Mouse (Mus musculus): ENCODE data around the gene A930033H14Rik. TPM values are rescaled to one million over a fixed set of nuclear protein-coding genes. Genes with fewer than 3 reads are reported as not detected.

The A930033H14Rik gene
- polyA plus RNA-seq, 2 experiments = 3.2 to 4.2 TPM

DNA sequence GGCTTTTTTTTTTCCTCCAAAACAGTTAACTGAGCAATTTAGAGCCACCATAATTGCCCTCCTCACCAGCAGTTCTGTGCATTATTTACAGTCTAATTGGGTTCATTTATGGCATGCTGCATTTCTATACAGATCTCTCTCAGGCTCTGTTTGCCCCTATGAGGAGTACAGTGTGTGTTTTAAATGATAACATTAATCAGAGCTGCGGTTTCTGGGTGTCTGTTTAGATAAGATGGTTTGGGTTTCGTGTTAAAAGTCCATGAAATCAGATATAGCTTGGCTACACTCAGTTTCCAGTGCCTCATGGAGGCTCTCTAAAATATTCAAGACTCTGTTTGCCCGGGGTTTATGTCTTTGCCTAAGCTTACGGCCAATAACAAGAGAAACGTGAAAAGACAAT is 42.7 kb upstream of the A930033H14Rik start:
- TF ChIP-seq POLR2A (IDR thresholded peaks at IDR 0.05; ENCODE audit: borderline replicate concordance, extremely low read depth, insufficient read depth, insufficient read length) = no peak
- Histone ChIP-seq H3K9me3 (ENCODE audit: control insufficient read depth, low read length) (no peaks in the 10 kb centered on the region), H3K4me2 (replicated peaks; ENCODE audit: low read depth, low read length, severe bottlenecking) (no peak overlapping the region), H3K27me3 (ENCODE audit: control insufficient read depth, insufficient read depth, low read length) (no peaks in the 10 kb centered on the region), H3K4me3 (replicated peaks; ENCODE audit: low read length) (no peak overlapping the region), H3K9ac (ENCODE audit: low read depth, low read length, severe bottlenecking) (no peak overlapping the region), H3K4me1 (ENCODE audit: control insufficient read depth, insufficient read depth, low read length) (peaks cover 25% of the 10 kb centered on the region), H3K36me3 (ENCODE audit: control insufficient read depth, insufficient read depth, low read length) (peaks cover 20% of the 10 kb centered on the region), H3K27ac (replicated peaks; ENCODE audit: low read depth, low read length) (no peak overlapping the region)
- 53% methylated on average over 5 of the region's 5 CpGs for WGBS
- ATAC-seq (ENCODE audit: low FRiP score, low read depth) (no peak), DNase-seq (ENCODE audit: low spot score) (no peak)

DNA sequence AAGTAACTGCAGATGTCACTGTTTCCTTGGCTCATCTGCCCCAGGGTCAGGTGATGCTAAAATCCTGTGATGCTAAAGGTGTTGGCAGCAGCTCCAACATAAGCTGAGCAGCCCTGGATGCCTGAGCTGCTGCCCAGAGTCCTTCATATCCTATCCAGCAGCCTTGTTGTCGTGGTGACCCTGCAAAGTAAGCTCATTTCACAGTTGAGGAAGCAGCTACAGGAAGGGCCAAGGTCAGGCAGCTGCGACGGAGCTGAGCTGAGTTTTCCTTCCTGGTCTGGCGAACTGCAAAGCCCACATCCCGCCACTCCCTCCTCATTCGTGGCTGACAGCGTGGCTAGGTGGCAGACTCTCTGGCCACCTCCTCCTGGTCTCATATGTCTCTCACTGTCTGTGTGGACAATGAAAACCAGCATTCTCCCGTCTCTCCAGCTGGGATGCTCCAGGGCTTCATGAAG is 41.5 kb upstream of the A930033H14Rik start:
- H3K27ac ChIP-seq (replicated peaks; ENCODE audit: low read depth, low read length) = peak overlapping the region; percentile 70; the same call in 1 of the 2 replicates
- H3K4me3 ChIP-seq (replicated peaks; ENCODE audit: low read length) = no peak overlapping the region
- H3K9ac ChIP-seq (ENCODE audit: low read depth, low read length, severe bottlenecking) = no peak overlapping the region
- ATAC-seq (ENCODE audit: low FRiP score, low read depth) (no peak), DNase-seq (ENCODE audit: low spot score) (peak; percentile 15)
- no peaks in the 10 kb centered on the region for H3K27me3 ChIP-seq (ENCODE audit: control insufficient read depth, insufficient read depth, low read length)
- H3K9me3 ChIP-seq (ENCODE audit: control insufficient read depth, low read length) = no peaks in the 10 kb centered on the region
- no peak for TF ChIP-seq POLR2A (IDR thresholded peaks at IDR 0.05; ENCODE audit: borderline replicate concordance, extremely low read depth, insufficient read depth, insufficient read length)
- no peak overlapping the region for H3K4me2 ChIP-seq (replicated peaks; ENCODE audit: low read depth, low read length, severe bottlenecking)
- WGBS = 35% methylated on average over 8 of the region's 8 CpGs
- H3K36me3 ChIP-seq (ENCODE audit: control insufficient read depth, insufficient read depth, low read length) = peaks cover 18% of the 10 kb centered on the region
- peaks cover 25% of the 10 kb centered on the region for H3K4me1 ChIP-seq (ENCODE audit: control insufficient read depth, insufficient read depth, low read length)

DNA sequence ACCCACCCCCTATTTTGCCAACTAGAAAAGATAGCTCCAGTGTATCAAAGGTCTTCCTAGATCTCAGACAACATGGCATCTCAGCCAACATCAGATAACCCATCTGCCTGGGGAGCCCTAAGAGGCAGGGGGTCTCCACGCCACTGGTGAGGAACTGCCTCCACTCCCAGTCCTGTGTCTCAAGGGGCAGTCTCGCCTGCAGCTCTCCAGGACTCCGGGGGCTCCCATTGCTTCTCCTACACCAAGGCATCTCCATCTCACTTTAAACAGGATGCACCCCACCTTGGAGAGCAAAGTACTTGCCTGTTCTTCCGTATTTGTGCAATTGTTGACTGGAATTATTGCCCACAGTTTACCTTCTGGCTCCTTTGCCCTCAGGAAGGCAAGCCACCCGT is 40.8 kb upstream of the A930033H14Rik start:
- ATAC-seq (ENCODE audit: low FRiP score, low read depth) (no peak), DNase-seq (ENCODE audit: low spot score) (no peak)
- no peak overlapping the region for H3K9ac ChIP-seq (ENCODE audit: low read depth, low read length, severe bottlenecking)
- H3K4me3 ChIP-seq (replicated peaks; ENCODE audit: low read length) = no peak overlapping the region
- peaks cover 25% of the 10 kb centered on the region for H3K4me1 ChIP-seq (ENCODE audit: control insufficient read depth, insufficient read depth, low read length)
- peaks cover 16% of the 10 kb centered on the region for H3K36me3 ChIP-seq (ENCODE audit: control insufficient read depth, insufficient read depth, low read length)
- no peak overlapping the region for H3K4me2 ChIP-seq (replicated peaks; ENCODE audit: low read depth, low read length, severe bottlenecking)
- WGBS = 59% methylated on average over 5 of the region's 5 CpGs
- H3K27ac ChIP-seq (replicated peaks; ENCODE audit: low read depth, low read length) = peak overlapping the region; percentile 70
- H3K9me3 ChIP-seq (ENCODE audit: control insufficient read depth, low read length) = no peaks in the 10 kb centered on the region
- no peaks in the 10 kb centered on the region for H3K27me3 ChIP-seq (ENCODE audit: control insufficient read depth, insufficient read depth, low read length)
- TF ChIP-seq POLR2A (IDR thresholded peaks at IDR 0.05; ENCODE audit: borderline replicate concordance, extremely low read depth, insufficient read depth, insufficient read length) = no peak

DNA sequence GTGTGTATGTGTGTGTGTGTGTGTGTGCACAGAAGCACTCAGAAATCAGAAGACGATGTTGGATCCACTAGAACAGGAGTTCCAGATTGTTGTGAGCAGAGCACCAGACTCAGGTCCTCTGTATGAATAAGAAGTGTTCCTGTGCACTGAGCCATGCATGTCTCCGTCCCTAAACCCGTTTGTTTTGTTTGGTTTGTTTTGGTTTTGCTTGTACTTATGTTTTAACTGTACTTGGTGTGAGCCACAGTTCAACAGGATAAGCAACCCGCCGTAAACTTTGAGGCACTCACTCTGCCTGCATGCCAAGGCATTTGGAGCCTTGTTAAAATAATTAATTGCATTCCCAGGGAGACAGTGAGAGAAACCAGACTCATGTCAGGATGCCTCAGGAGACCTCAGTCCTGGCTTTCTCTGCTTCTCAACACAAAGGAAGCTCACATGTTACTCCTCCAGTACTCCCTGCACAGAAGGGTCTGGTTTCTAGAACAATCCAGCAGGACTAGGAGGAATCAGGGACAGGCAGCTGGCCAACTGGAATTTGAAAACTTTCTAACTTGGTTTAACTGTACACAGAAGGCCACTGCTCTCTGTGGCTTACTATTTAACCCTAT is 40.3 kb upstream of the A930033H14Rik start:
- no peak overlapping the region for H3K9ac ChIP-seq (ENCODE audit: low read depth, low read length, severe bottlenecking)
- WGBS = 11% methylated on average over 5 of the region's 5 CpGs
- ATAC-seq (ENCODE audit: low FRiP score, low read depth) = peak; percentile 89
- no peaks in the 10 kb centered on the region for H3K27me3 ChIP-seq (ENCODE audit: control insufficient read depth, insufficient read depth, low read length)
- no peak for TF ChIP-seq POLR2A (IDR thresholded peaks at IDR 0.05; ENCODE audit: borderline replicate concordance, extremely low read depth, insufficient read depth, insufficient read length)
- H3K4me1 ChIP-seq (ENCODE audit: control insufficient read depth, insufficient read depth, low read length) = peaks cover 27% of the 10 kb centered on the region
- DNase-seq (ENCODE audit: low spot score) = peak; percentile 80
- H3K36me3 ChIP-seq (ENCODE audit: control insufficient read depth, insufficient read depth, low read length) = peaks cover 16% of the 10 kb centered on the region
- H3K27ac ChIP-seq (replicated peaks; ENCODE audit: low read depth, low read length) = peak overlapping the region; percentile 70
- H3K4me3 ChIP-seq (replicated peaks; ENCODE audit: low read length) = no peak overlapping the region
- H3K4me2 ChIP-seq (replicated peaks; ENCODE audit: low read depth, low read length, severe bottlenecking) = no peak overlapping the region
- no peaks in the 10 kb centered on the region for H3K9me3 ChIP-seq (ENCODE audit: control insufficient read depth, low read length)

DNA sequence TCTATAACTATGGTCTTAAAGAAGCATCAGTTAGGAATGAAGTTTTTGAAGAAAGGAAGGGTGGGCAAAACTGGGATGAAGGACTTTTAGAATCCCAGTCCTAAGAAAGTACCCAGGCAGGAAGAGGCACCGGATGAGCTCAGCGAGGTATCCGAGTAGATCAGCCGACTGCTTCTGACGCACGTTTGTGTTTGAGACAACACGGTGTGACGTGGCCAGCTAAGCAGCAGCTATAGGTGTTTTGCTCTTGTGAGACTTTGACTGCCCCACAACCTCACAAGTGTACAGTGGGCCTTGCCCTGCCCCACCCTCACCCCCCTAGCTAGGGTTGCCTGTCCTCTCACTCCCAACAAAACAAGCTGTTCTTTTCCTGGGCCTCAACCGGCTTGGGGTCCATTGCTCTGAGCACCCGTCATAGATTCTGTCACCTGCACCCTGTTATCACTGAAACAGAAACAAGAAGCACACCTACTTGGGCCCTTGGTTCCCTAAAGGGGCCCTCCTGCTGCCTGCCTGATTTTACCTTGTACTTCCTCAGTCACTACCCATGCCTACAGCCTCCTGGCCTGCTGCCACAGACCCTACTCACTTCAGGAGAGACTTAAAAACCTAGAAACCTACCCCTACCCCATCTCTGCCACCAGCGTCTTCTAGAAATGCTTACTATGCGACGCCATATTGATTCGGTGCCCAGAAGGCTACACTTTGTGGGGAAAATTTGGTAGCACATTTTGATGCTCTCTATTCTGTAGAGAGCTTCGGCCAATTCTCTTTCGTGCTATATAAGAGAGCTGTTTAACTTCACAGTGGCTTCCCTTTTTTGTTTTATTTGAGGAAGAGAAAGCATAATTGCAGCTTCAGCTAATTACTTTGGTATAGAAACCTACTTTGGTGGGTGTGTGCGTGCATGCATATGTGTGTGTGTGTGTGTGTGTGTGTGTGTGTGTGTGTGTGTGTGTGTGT is 39.5 kb upstream of the A930033H14Rik start:
- 78% methylated on average over 17 of the region's 17 CpGs for WGBS
- Histone ChIP-seq H3K4me3 (replicated peaks; ENCODE audit: low read length) (no peak overlapping the region), H3K27me3 (ENCODE audit: control insufficient read depth, insufficient read depth, low read length) (no peaks in the 10 kb centered on the region), H3K4me2 (replicated peaks; ENCODE audit: low read depth, low read length, severe bottlenecking) (no peak overlapping the region), H3K27ac (replicated peaks; ENCODE audit: low read depth, low read length) (peak overlapping the region; percentile 70; the same call in 1 of the 2 replicates), H3K9ac (ENCODE audit: low read depth, low read length, severe bottlenecking) (no peak overlapping the region), H3K36me3 (ENCODE audit: control insufficient read depth, insufficient read depth, low read length) (peaks cover 12% of the 10 kb centered on the region), H3K9me3 (ENCODE audit: control insufficient read depth, low read length) (no peaks in the 10 kb centered on the region), H3K4me1 (ENCODE audit: control insufficient read depth, insufficient read depth, low read length) (peaks cover 28% of the 10 kb centered on the region)
- ATAC-seq (ENCODE audit: low FRiP score, low read depth) = no peak
- TF ChIP-seq POLR2A (IDR thresholded peaks at IDR 0.05; ENCODE audit: borderline replicate concordance, extremely low read depth, insufficient read depth, insufficient read length) = no peak
- no peak for DNase-seq (ENCODE audit: low spot score)
